Mouse (Mus musculus) cerebellum, postnatal 4 days (tissue): ENCODE results near the gene Trp53tg5.
A peak's percentile ranks its signal among the peaks of the same experiment; 100 is the strongest.

Experiments used
- DNase-seq, 2 experiments: peaks; one replicate each; pipeline ENCODE4 v3.0.0; 2022; ENCODE audit warnings: low spot score in 2 of 2, mixed read lengths in 1 of 2

The Trp53tg5 gene

GRCm38 (mm10) chr2:164496331-164496730 lies 22.8 kb upstream of the Trp53tg5 start:
- no peak for DNase-seq

- peak in 1 of 2 experiments; percentile 26 for DNase-seq
These were observed 20.6 kb upstream of the Trp53tg5 start for GRCm38 (mm10) chr2:164494126-164494525.

GRCm38 (mm10) chr2:164487812-164488211 lies 14.3 kb upstream of the Trp53tg5 start:
- peak in 1 of 2 experiments; percentile 72 for DNase-seq

GRCm38 (mm10) chr2:164487115-164487527 lies 13.6 kb upstream of the Trp53tg5 start:
- no peak for DNase-seq

GRCm38 (mm10) chr2:164486258-164487114 lies 13.0 kb upstream of the Trp53tg5 start:
- peak in 1 of 2 experiments; percentile 54 for DNase-seq

- DNase-seq, result no peak
These were observed 12.2 kb upstream of the Trp53tg5 start, which contains the start of gene Dbndd2 for GRCm38 (mm10) chr2:164485681-164486257. Gene Dbndd2, plus strand, starts transcription at chr2:164486106.

GRCm38 (mm10) chr2:164470254-164470653 lies 3.3 kb downstream of the Trp53tg5 start:
- peak in 1 of 2 experiments; percentile 53 for DNase-seq

GRCm38 (mm10) chr2:164466787-164467186 lies 6.7 kb downstream of the Trp53tg5 start:
- DNase-seq, result no peak

GRCm38 (mm10) chr2:164465161-164465560 lies 8.4 kb downstream of the Trp53tg5 start:
- no peak for DNase-seq

- peak; percentile 80 to 93 for DNase-seq
These were observed 12.6 kb downstream of the Trp53tg5 start, which contains the start of gene Gm20458 for GRCm38 (mm10) chr2:164460745-164461551. Gene Gm20458, plus strand, starts transcription at chr2:164460967.

GRCm38 (mm10) chr2:164458535-164458934 lies 15.0 kb downstream of the Trp53tg5 start:
- no peak for DNase-seq

GRCm38 (mm10) chr2:164457942-164458341 lies 15.6 kb downstream of the Trp53tg5 start:
- no peak for DNase-seq

- no peak for DNase-seq
These were observed 16.6 kb downstream of the Trp53tg5 start, which contains the start of gene Sys1 for GRCm38 (mm10) chr2:164456864-164457300. Gene Sys1, plus strand, starts transcription at chr2:164456964.

GRCm38 (mm10) chr2:164456413-164456812 lies 17.1 kb downstream of the Trp53tg5 start:
- DNase-seq, result no peak

- no peak for DNase-seq
These were observed 17.9 kb downstream of the Trp53tg5 start for GRCm38 (mm10) chr2:164455421-164456190.

- no peak for DNase-seq
These were observed 18.7 kb downstream of the Trp53tg5 start for GRCm38 (mm10) chr2:164454846-164455245.

- no peak for DNase-seq
These were observed 19.5 kb downstream of the Trp53tg5 start for GRCm38 (mm10) chr2:164453887-164454500.

GRCm38 (mm10) chr2:164453047-164453757 lies 20.3 kb downstream of the Trp53tg5 start:
- no peak for DNase-seq

- no peak for DNase-seq
These were observed 21.4 kb downstream of the Trp53tg5 start for GRCm38 (mm10) chr2:164452000-164452676.
